In genomic region chr10:119684377-119684826, GRCm38 (mm10) we compare ENCODE assay signal across 13 mouse cellular contexts.
DNase-seq lines count a peak whose midpoint lies in the region; ATAC-seq and TF ChIP-seq lines count a peak whose summit lies in the region.
"Had no signal": no experiment of that assay in that cellular context is flagged by ENCODE, and none has a peak within 500 bp of the region (broad histone marks: within the 10 kb centered on the region; RNA-seq: fewer than 3 reads in every experiment).

No protein-coding gene starts in this region.

- TF ChIP-seq CTCF in lung, embryonic 14.5 days (IDR thresholded peaks at IDR 0.05; ENCODE audit: low read depth): no peak

- no peak overlapping the region for H3K27ac ChIP-seq in lung, embryonic 14.5 days (ENCODE audit: low read depth)
- H3K27ac ChIP-seq in forebrain, embryonic 13.5 days: peak overlapping the region; percentile 16
- peak overlapping the region; percentile 38 for H3K27ac ChIP-seq in midbrain, embryonic 10.5 days (replicated peaks)
- H3K27ac ChIP-seq: kidney, embryonic 15.5 days; liver, embryonic 14.5 days; macrophage had no signal

- H3K9me3 ChIP-seq in lung, embryonic 14.5 days (ENCODE audit: low read depth, low read length): no peaks in the 10 kb centered on the region
- H3K9me3 ChIP-seq in forebrain, embryonic 13.5 days (replicated peaks): no peaks in the 10 kb centered on the region
- H3K9me3 ChIP-seq in midbrain, embryonic 10.5 days (replicated peaks): no peaks in the 10 kb centered on the region
- H3K9me3 ChIP-seq: kidney, embryonic 15.5 days had no signal

- DNase-seq in lung, embryonic 14.5 days: peak; percentile 61
- no peak for DNase-seq in lung, postnatal 14 days
- no peak for DNase-seq in midbrain, embryonic 10.5 days (ENCODE audit: low spot score)
- DNase-seq in retina, postnatal 1 day: peak; percentile 88
- DNase-seq in kidney, postnatal 4 days: no peak
- no peak for DNase-seq in adrenal gland, postnatal 25 days
- DNase-seq: adrenal gland, postnatal 36 days had no signal

- ATAC-seq in lung, embryonic 14.5 days (ENCODE audit: insufficient read depth): no peak
- peak; percentile 77 for ATAC-seq in forebrain, embryonic 13.5 days
- ATAC-seq in CD4-positive, CD25-positive, alpha-beta regulatory T cell, adult 4 months: no peak
- ATAC-seq: Patski had no signal

- no peak overlapping the region for H3K4me2 ChIP-seq in lung, embryonic 14.5 days
- H3K4me2 ChIP-seq in forebrain, embryonic 13.5 days: 0 out of 2 replicates have a peak overlapping the region, but pooled peaks have one; percentile 3
- H3K4me2 ChIP-seq: kidney, embryonic 15.5 days had no signal

- H3K4me3 ChIP-seq in lung, embryonic 14.5 days (ENCODE audit: low read depth, low read length): no peak overlapping the region
- H3K4me3 ChIP-seq in forebrain, embryonic 13.5 days: no peak overlapping the region
- H3K4me3 ChIP-seq in midbrain, embryonic 10.5 days: no peak overlapping the region
- H3K4me3 ChIP-seq: kidney, embryonic 15.5 days had no signal

- no peaks in the 10 kb centered on the region for H3K4me1 ChIP-seq in lung, embryonic 14.5 days (ENCODE audit: insufficient read depth)
- H3K4me1 ChIP-seq in forebrain, embryonic 13.5 days: peaks cover 33% of the 10 kb centered on the region
- peaks cover 46% of the 10 kb centered on the region for H3K4me1 ChIP-seq in midbrain, embryonic 10.5 days

- 63% methylated on average over 3 of the region's 3 CpGs for whole genome bisulfite sequencing in lung, embryonic 14.5 days
- 14% methylated on average over 3 of the region's 3 CpGs for WGBS in forebrain, embryonic 13.5 days
- WGBS in midbrain, embryonic 10.5 days: 72% methylated on average over 3 of the region's 3 CpGs

- no peak overlapping the region for H3K9ac ChIP-seq in lung, embryonic 14.5 days
- no peak overlapping the region for H3K9ac ChIP-seq in forebrain, embryonic 13.5 days
- H3K9ac ChIP-seq: kidney, embryonic 15.5 days; liver, embryonic 14.5 days had no signal

- H3K36me3 ChIP-seq in lung, embryonic 14.5 days (ENCODE audit: insufficient read depth): no peaks in the 10 kb centered on the region
- no peaks in the 10 kb centered on the region for H3K36me3 ChIP-seq in forebrain, embryonic 13.5 days (ENCODE audit: poor library complexity, severe bottlenecking)
- no peaks in the 10 kb centered on the region for H3K36me3 ChIP-seq in midbrain, embryonic 10.5 days
- H3K36me3 ChIP-seq: kidney, embryonic 15.5 days had no signal

- H3K27me3 ChIP-seq in lung, embryonic 14.5 days (ENCODE audit: insufficient read depth, low read length): no peaks in the 10 kb centered on the region
- H3K27me3 ChIP-seq in forebrain, embryonic 13.5 days: no peaks in the 10 kb centered on the region
- no peaks in the 10 kb centered on the region; the same call in 1 of the 2 replicates for H3K27me3 ChIP-seq in midbrain, embryonic 10.5 days (ENCODE audit: low read depth, poor library complexity, severe bottlenecking)
- H3K27me3 ChIP-seq: kidney, embryonic 15.5 days; Patski had no signal

Comparison
In these comparisons a context has a peak if more than half of its experiments do, and no peak if none do; other contexts are left out.
1. DNase-seq: peak in lung, embryonic 14.5 days (single experiment) and retina, postnatal 1 day (single experiment); none in lung, postnatal 14 days (single experiment), midbrain, embryonic 10.5 days (single experiment), kidney, postnatal 4 days (0 of 2) and adrenal gland, postnatal 25 days (single experiment).